Mouse (Mus musculus) ES-Bruce4 (cell line): Measurements from ENCODE around the gene Olfr1016.

Experiments
- CTCF ChIP-seq: IDR thresholded peaks from one replicate; pipeline ENCODE4 v1.8.1; 2011; ENCODE audit warnings: low read depth, low read length
- EP300 ChIP-seq: IDR thresholded peaks from 2 replicates; pipeline ENCODE4 v1.6.1; 2011; ENCODE audit warnings: low read depth, low read length; ENCODE audit not compliant: insufficient read depth
- POLR2A ChIP-seq: IDR thresholded peaks from one replicate; pipeline ENCODE4 v1.8.1; 2011; ENCODE audit warnings: low read length; ENCODE audit not compliant: insufficient read depth

GRCm38 (mm10) chr2:85804501-85804900 lies 2.2 kb upstream of the Olfr1016 start:
- TF ChIP-seq CTCF, result no peak
- no peak for TF ChIP-seq EP300
- TF ChIP-seq POLR2A, result no peak
